Mouse (Mus musculus) left cerebral cortex, postnatal 14 days (tissue): ENCODE measurements at regions not wholly inside any gene's neighbourhood (a gene's known extent, or its start where the extent isn't known, plus 50 kb on each side); places are given as distances from the start of the nearest gene placed in this dataset.
A peak's percentile ranks its signal among the peaks of the same experiment; 100 is the strongest.

Source experiments
- DNase-seq, 2 experiments: peaks; one replicate each; pipeline ENCODE4 v3.0.0; 2021 to 2022; ENCODE audit warnings: low spot score in 2 of 2, mixed read lengths in 1 of 2
- intact Hi-C: fragments of 180-260 bp; cut with DNase I; formaldehyde crosslinking; loops from one replicate; pipeline ENCODE4 v1.15.1; 2025

GRCm38 (mm10) chr7:64064460-64065241 lies 89.0 kb upstream of the Trpm1 start:
- intact Hi-C loops = loop anchor here (10.0 kb wide), 1 partner anchor 90 kb away; the partner anchor contains the start of gene Trpm1
- DNase-seq = peak; percentile 28 to 38

GRCm38 (mm10) chr7:64061170-64061569 lies 92.5 kb upstream of the Trpm1 start:
- no peak for DNase-seq
- intact Hi-C loops = loop anchor here (2.0 to 10.0 kb wide), 2 partner anchors 94 to 122 kb away; partner anchors contain the start of genes Klf13 and Trpm1

- DNase-seq = no peak
- intact Hi-C loops = loop anchor here (2.0 to 10.0 kb wide), 2 partner anchors 94 to 122 kb away; partner anchors contain the start of genes Klf13 and Trpm1
Measured at GRCm38 (mm10) chr7:64060582-64060981, 93.1 kb upstream of the Trpm1 start.

- intact Hi-C loops = loop anchor here (2.0 to 10.0 kb wide), 2 partner anchors 95 to 121 kb away; partner anchors contain the start of genes Klf13 and Trpm1
- DNase-seq = peak; percentile 25 to 54
Measured at GRCm38 (mm10) chr7:64060051-64060450, 93.6 kb upstream of the Trpm1 start.

GRCm38 (mm10) chr7:64058282-64058872 lies 95.3 kb upstream of the Trpm1 start:
- intact Hi-C loops = loop anchor here (10.0 kb wide), 1 partner anchor 304 kb away; no protein-coding TSS in a partner anchor

GRCm38 (mm10) chr7:64057873-64058272 lies 95.8 kb upstream of the Trpm1 start:
- DNase-seq = peak in 1 of 2 experiments; percentile 38
- intact Hi-C loops = loop anchor here (10.0 kb wide), 1 partner anchor 303 kb away; no protein-coding TSS in a partner anchor

More at GRCm38 (mm10) chr7:64058282-64058872, 95.3 kb upstream of the Trpm1 start:
- no peak for DNase-seq

- peak in 1 of 2 experiments; percentile 21 for DNase-seq
- intact Hi-C loops = loop anchor here (10.0 kb wide), 1 partner anchor 302 kb away; no protein-coding TSS in a partner anchor
Measured at GRCm38 (mm10) chr7:64056498-64056897, 97.1 kb upstream of the Trpm1 start.

- intact Hi-C loops = loop anchor here (10.0 kb wide), 1 partner anchor 300 kb away; no protein-coding TSS in a partner anchor
- DNase-seq = no peak
Measured at GRCm38 (mm10) chr7:64054996-64055395, 98.6 kb upstream of the Trpm1 start.

GRCm38 (mm10) chr7:64053766-64054165 lies 99.9 kb upstream of the Trpm1 start:
- no peak for DNase-seq
- intact Hi-C loops = loop anchor here (10.0 kb wide), 1 partner anchor 299 kb away; no protein-coding TSS in a partner anchor

GRCm38 (mm10) chr7:64052400-64052799 lies 101.2 kb upstream of the Trpm1 start:
- intact Hi-C loops = loop anchor here (10.0 kb wide), 1 partner anchor 298 kb away; no protein-coding TSS in a partner anchor
- peak; percentile 37 to 48 for DNase-seq

- intact Hi-C loops = loop anchor here (10.0 kb wide), 1 partner anchor 296 kb away; no protein-coding TSS in a partner anchor
- DNase-seq = no peak
Measured at GRCm38 (mm10) chr7:64050826-64051401, 102.7 kb upstream of the Trpm1 start.

- DNase-seq = no peak
- intact Hi-C loops = loop anchor here (10.0 kb wide), 1 partner anchor 295 kb away; no protein-coding TSS in a partner anchor
Measured at GRCm38 (mm10) chr7:64050246-64050645, 103.4 kb upstream of the Trpm1 start.

GRCm38 (mm10) chr7:64049183-64049965 lies 104.3 kb upstream of the Trpm1 start:
- intact Hi-C loops = no loop called here
- DNase-seq = peak in 1 of 2 experiments; percentile 30

GRCm38 (mm10) chr7:64048452-64049182 lies 105.0 kb upstream of the Trpm1 start:
- DNase-seq = peak; percentile 49 to 68
- intact Hi-C loops = no loop called here

- DNase-seq = no peak
- intact Hi-C loops = no loop called here
Measured at GRCm38 (mm10) chr7:64047831-64048230, 105.8 kb upstream of the Trpm1 start.

GRCm38 (mm10) chr7:64045292-64045691 lies 106.6 kb upstream of the Klf13 start:
- intact Hi-C loops = no loop called here

GRCm38 (mm10) chr7:64042978-64043377 lies 104.3 kb upstream of the Klf13 start:
- DNase-seq = no peak
- intact Hi-C loops = no loop called here

More at GRCm38 (mm10) chr7:64045292-64045691, 106.6 kb upstream of the Klf13 start:
- peak in 1 of 2 experiments; percentile 53 for DNase-seq

- no peak for DNase-seq
- intact Hi-C loops = no loop called here
Measured at GRCm38 (mm10) chr7:64041303-64041702, 102.6 kb upstream of the Klf13 start.
